Mouse (Mus musculus) heart, adult 8-10 months (tissue): ENCODE results near the gene Tdrd12. TPM values are rescaled to one million over a fixed set of nuclear protein-coding genes. Genes with fewer than 3 reads are reported as not detected.
"Not testable (repeated sequence)": the region's sequence is repeated elsewhere in the genome, so short reads cannot be mapped to it uniquely, and the experiment has no call there.

ENCODE experiments used
- DNase-seq: peaks from one replicate; pipeline ENCODE4 v3.0.0; 2022; ENCODE audit warnings: low spot score
- total RNA-seq, 4 experiments: library from RNA; stranded (reverse); gene quantifications; 2 replicates each; pipeline ENCODE4 v1.2.4; 2022

Tdrd12 gene
- total RNA-seq, result under 1 TPM in 2 of 4 experiments, not detected in 2; 0.08 to 0.16 TPM

GRCm38 (mm10) chr7:35537562-35537961 is at the start of gene Tdrd12:
Tdrd12 (minus strand) TSS chr7:35537745.
- DNase-seq, result no peak

- DNase-seq, result no peak
These were observed 49.4 kb upstream of the Tdrd12 start for GRCm38 (mm10) chr7:35586906-35587445.

DNA sequence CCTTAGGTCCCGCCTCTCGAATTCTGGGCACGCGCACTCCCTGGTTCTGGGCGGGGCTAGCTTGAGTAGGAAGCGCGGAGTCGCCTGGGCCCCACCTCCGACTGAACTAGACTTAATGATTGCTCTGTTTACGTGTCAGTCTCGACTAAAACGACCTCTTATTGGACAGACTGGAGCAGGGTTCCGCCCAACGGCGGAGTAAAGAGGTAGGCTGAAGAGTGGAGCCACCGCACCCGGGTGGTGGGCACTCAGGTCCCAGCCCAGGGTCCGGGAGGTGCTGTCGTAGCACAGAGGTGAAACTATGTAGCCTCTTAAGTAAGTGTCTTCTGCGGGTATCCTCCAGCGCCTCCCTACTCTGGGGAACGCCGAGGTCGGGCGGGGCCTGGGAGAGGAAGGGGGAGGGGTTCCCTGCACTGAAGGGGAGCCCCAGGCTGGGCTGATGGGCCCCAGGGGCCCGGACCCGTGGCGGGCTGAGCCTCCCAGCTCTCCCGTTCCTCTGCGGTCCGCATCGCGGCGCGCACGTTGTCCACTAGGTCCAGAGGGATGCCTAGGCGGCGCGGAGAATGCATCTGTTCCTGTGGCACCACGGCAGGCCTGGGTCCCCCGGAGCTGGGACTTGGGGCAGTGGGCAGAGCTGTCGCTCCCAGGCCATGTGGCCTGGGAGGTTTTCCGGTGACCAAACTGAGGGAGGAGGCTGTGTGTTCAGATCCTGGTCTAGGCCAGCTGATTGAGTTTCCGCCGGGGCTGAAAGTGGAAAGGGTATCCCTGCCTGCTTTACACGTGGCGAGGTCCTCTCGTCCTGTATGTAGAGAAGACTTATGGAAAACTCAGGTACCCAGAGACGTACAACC is 48.7 kb upstream of the Tdrd12 start, which contains the start of gene Ankrd27:
Gene Ankrd27 (plus strand): TSS at position 190 of the 851 bp plus-strand sequence.
- peak; percentile 99 for DNase-seq

- DNase-seq, result peak; percentile 7
These were observed 47.9 kb upstream of the Tdrd12 start, which contains the start of gene Rgs9bp for GRCm38 (mm10) chr7:35585191-35586054. Rgs9bp (minus strand) TSS chr7:35585582.

DNA sequence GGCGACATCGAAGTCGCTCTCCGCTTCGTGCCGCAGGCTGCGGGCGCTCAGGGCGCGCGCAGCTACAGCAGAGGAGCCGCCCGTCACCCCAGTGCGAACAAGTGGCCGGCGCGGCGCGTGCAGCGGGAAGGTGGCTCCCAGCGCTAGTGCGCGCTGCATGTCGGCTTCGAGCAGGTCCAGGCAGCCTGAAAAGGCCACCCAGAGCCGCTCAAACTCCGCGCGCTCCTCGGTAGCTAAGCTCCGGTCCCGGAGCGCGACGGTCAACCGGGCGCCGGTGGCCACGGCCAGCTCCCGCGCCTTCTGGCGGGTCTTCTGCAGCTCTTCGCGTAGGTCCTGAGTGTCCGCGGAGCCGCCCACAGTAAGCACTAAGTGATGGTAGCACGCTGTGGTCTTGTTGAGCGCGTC is 47.2 kb upstream of the Tdrd12 start:
- DNase-seq, result no peak

GRCm38 (mm10) chr7:35584068-35584785 is 46.7 kb upstream of the Tdrd12 start:
- no peak for DNase-seq

DNA sequence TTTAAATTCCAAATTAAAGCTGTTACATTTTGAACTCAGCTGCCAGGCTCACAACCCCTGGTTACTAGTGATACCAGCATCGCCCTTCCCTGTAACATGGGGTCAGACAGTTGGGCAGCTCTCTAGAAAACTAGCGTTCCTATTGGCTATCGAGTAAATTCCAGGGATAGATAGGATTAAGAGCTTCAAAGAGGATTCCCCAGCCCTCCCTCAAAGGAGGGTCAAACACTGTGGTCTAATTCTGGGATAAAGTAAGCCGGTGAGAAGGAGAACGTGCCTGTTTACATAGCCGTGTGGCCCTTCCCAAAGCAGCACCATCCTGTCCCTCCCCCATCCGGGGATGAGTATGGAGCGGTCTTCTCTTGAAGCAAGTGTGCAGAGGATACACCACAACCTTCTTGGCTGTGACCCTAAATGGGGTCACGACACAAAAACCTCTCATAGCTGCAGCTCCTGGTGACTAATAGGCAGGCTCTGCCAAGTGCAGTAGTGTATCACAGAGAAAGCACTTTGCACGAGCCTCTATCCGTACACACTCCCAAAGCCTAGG is 46.0 kb upstream of the Tdrd12 start:
- DNase-seq, result no peak

DNA sequence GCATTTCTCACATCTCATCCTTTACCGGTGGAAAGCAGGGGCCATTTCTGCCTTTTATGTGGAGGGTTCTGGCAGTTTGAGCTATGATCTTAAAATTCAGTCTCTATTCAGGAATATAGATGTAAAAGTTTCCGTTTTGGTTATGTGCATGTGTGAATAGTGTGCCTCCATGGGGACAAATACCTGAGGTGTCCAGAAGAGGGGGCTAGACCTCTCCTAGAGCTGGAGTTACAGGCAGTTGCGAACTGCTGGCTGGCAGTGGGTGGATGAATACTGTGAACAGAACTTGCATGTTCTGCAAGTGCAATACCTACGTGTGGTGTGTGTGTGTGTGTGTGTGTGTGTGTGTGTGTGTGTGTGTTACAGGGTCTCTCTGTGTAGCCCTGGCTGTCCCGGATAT is 45.2 kb upstream of the Tdrd12 start:
- DNase-seq, result no peak

DNA sequence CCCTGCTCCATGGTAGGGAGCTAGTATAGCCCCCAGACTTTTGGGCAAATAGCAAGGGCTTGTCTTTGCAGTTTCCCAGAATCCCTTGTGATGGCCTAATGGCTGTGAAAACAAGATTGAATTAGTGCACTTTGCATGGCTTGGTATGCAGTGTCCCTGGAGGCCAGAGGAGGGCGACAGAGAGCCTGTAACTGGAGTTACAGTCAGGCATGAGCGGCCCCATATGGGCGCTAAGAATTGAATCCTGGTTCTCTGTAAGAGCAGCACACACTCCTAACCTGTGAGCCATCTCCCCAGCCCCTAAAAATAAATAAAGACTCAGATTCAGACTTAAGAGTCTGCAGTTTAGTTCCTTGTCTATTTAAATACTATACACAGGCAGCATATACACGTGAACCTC is 42.3 kb upstream of the Tdrd12 start:
- DNase-seq, result no peak

DNA sequence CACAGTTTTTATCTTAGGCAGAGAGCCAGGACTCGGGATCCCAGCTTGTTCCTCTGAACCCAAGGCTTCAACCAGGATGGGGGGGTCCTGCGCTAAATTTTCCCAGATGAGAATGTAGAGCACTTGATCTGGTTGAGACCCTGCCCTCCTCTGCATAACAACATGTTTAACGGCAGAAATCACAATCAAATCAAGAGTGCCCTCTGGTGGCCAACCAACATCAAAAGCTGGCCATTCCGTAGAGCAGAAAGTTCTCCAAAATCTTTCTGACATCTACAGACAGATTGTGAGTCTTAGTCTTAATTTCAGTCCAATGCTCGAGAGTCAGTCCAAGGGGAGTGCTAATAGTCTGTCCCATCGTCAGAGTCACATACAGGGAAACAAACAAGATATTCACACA is 33.3 kb upstream of the Tdrd12 start:
- DNase-seq, result not testable (repeated sequence)

DNA sequence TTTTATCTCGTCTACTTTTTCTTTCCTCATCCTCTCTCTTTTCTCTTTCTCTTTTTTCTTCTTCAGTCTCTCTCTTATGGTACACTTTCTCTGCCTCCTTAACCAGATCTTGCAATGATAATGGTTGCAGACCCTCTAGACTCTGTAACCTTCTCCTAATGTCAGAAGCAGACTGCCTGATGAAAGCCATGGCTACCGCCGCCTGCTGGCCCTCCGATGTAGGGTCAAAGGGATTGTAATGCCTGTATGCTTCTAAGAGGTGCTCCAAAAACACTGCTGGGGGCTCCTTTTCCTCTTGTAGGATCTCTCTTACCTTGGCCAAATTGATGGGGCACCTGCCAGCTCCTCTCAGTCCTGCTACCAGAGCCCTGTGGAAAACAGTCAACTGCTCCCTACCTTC is 32.2 kb upstream of the Tdrd12 start:
- not testable (repeated sequence) for DNase-seq

GRCm38 (mm10) chr7:35565965-35566364 is 28.4 kb upstream of the Tdrd12 start:
- DNase-seq, result not testable (repeated sequence)

DNA sequence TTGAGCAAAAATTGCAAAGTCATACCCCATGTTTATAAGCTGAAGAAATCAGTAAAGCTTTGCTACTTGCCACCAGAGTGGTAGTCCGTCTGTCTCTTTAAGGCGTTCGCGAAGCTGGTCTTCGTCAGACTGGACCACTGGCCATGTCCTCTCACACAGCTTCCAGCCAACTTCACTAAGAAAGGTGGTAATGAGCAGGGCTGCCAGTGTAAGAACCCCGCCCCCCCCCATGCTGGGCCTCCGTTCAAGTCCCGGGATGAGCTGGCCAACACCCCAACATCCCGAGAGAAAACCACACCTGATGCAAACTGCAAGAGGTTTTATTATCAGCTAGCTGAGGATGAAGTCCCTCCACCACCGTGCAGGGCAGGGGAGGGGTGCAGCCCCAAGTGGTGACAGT is 27.3 kb upstream of the Tdrd12 start:
- not testable (repeated sequence) for DNase-seq

DNA sequence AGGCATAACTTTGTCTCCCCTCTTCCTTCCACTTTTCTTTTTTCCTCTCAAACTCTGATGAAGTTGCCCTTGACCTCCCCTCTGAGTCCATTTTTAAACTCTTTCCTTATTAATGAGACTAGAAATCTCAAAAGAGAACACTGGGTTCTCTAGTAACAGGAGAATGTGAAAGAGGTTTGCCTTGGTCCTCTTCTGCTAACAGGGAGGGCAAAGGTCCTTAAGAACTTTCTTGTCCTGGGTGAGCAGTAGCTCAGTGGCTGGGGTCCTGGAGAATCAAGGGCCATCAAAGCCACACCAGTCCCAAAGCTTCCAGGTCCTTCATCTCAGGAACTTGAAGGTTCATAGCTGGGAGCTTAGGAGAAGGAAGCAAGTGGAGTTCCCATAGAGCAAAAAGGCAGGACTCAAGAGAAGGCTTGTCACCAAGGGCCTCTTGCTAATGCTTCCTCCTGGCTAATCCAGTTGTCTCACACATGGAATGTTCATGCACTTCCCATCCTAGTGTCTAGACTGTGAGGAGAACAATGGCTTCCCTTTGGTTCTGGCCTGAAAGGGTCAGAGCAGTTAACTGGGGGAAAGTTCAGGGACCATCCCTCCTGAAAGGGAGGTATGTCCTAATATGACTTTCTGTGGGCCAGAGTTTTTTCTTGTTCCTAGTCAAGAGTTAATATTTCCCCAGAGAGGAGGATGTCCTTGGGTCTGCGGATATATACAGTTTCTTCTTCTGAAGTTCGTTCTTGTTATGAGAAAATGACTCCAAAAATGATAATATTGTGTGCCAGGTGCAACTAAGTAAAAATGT is 26.7 kb upstream of the Tdrd12 start:
- no peak for DNase-seq

GRCm38 (mm10) chr7:35563071-35563470 is 25.5 kb upstream of the Tdrd12 start:
- no peak for DNase-seq

DNA sequence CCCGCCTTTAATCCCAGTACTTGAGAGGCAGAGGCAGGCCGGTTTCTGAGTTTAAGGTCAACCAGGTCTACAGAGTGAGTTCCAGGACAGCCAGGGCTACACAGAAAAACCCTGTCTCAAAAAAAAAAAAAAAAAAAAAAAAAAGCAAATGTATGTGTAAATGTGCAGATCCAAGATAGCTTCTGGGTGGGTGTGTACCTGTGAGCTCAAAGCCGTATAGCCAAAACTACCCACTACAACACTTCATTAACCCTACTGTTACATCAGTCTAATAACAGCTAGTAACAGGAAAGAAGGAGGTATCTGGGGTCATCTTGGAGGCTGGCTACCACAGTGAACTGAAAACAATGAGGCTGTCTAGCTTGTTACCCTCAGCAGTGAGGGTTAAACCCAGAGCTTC is 22.3 kb upstream of the Tdrd12 start:
- DNase-seq, result no peak

- DNase-seq, result no peak
These were observed 21.1 kb upstream of the Tdrd12 start for GRCm38 (mm10) chr7:35558681-35559080.

- DNase-seq, result no peak
These were observed 20.0 kb upstream of the Tdrd12 start for GRCm38 (mm10) chr7:35557577-35557976.

- DNase-seq, result no peak
These were observed 19.4 kb upstream of the Tdrd12 start for GRCm38 (mm10) chr7:35556905-35557304.

DNA sequence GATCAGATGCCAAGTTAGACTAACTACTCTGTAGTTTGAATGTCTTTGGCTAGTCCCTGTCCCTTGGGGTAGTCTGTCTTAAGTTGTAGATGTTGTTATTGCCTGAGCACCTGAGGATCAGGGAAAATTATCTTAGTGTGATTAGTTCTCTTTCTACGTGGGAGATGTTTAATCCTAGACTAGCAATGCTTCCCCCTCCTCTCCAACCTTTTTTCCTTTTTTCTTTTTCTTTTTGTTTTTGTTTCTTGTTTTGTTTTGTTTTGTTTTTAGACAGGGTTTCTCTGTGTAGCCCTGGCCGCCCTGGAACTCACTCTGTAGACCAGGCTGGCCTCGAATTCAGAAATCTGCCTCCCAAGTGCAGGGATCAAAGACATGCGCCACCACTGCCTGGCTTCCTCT is 18.7 kb upstream of the Tdrd12 start, which contains the start of gene Nudt19:
Gene Nudt19 (minus strand): TSS at position 100 of the 399 bp plus-strand sequence.
- no peak for DNase-seq
